Mouse (Mus musculus): ENCODE data around the gene Clec2d.

DNA sequence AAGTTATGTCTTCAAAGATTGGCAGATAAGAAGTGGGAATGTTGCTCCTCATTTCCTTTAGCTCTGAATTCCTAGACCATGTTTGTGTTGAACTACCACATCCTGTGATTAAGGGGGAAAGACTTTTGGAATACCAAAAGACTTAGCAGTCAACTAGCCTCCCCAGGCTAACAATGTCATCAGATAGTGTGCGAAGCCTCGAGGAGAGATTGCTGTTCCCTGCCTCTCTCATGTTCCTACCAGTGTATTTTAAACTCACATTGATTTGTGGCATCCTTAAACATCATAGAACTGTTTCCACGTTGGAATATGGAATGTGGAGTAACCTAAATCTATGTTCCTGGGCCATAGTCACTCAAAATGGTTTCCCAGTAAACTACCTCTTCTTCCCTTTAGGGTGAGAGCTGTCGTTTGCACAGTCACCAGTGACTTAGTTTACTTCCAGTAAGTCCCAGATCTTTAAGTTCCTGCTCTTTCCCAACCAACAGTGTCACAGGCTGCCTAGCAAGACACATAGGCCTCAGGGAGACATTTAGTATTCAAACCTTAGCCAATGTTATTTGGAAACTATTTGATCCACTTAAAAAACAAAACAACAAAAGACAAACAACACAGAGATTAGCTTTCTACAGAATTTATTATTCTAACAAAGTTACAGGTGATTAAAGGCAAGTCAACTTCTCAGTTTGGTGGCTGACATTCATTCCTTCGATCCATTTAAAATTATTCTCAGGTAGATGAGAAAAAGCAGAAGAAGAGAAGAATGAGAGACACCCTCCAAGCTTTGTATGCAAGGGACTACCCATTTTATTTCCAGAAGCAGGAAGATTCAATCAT, 51.8 kb downstream of the Clec2d start:
- TF ChIP-seq MAX (IDR thresholded peaks at IDR 0.05; ENCODE audit: low read length): peak; percentile 49
- TF ChIP-seq NRF1 (IDR thresholded peaks at IDR 0.05; ENCODE audit: insufficient read depth, low read depth, low read length, poor library complexity, severe bottlenecking): no peak
- TF ChIP-seq POLR2AphosphoS5 (IDR thresholded peaks at IDR 0.05; ENCODE audit: borderline replicate concordance, low read depth, low read length): no peak
- no peak for TF ChIP-seq CTCF (IDR thresholded peaks at IDR 0.05 in 2 of 3, conservative IDR thresholded peaks at IDR 0.05 in 1 of 3; ENCODE audit: control insufficient read depth in 1 of 3, insufficient read depth in 1 of 3, low read depth in 2 of 3, low read length in 3 of 3, poor library complexity in 1 of 3, severe bottlenecking in 1 of 3)
- peak; percentile 95 for TF ChIP-seq CHD1 (IDR thresholded peaks at IDR 0.05; ENCODE audit: low read depth, low read length)
- no peak for TF ChIP-seq GATA1 (IDR thresholded peaks at IDR 0.05; ENCODE audit: low read depth, low read length)
- peak in 1 of 2 experiments; percentile 45; a peak in 2 of 4 replicates for TF ChIP-seq EP300 (IDR thresholded peaks at IDR 0.05; ENCODE audit: low read depth in 1 of 2, low read length in 2 of 2)
- TF ChIP-seq JUND (IDR thresholded peaks at IDR 0.05; ENCODE audit: low read depth, low read length): no peak
- TF ChIP-seq NELFE (IDR thresholded peaks at IDR 0.05; ENCODE audit: low read depth, low read length): no peak
